Mouse (Mus musculus) lung, postnatal 36 days (tissue): Measurements from ENCODE around the gene Alyref.

Experiments
- DNase-seq: peaks from one replicate; pipeline ENCODE4 v3.0.0; 2022; ENCODE audit warnings: mixed read lengths

Alyref gene

DNA sequence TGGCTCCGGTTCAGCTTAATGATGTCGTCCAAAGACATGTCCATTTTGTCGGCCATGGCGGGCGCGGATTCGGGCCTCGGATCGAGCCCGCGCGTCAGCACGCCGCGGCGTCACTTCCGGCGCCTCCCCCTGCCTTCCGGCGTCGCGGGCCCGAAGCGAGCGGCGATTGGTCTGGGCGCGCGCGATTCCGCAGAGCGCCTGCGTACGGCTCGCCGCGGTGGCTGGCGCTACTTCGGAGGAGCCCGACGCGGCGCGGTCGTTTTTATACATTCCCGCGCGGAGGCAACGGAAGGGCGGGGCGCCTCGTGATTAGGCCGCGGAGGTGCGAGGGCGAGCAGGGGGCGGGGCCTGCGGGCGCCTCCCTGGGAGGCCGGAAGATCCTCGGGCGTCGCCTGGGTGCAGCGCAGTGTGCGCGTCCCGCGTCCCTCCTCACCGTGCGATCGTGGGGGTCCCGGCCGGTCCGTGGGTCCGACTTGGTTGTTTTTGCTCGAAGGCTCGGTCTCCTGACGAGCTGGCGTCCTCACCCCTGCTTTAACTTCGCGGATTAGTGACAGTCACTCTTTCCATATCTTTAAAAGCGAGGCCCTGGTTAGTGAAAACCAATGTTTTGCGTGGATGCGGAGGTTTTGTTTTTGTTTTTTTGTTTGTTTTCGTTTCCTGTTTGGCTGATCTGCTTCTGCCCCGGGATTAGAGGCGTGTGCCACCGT lies at the start of gene Alyref, which contains the start of gene Anapc11:
TSS of gene Alyref (minus strand) at position 83 of the 707 bp plus-strand sequence.
TSS of gene Anapc11 (plus strand) at position 139 of the 707 bp plus-strand sequence.
- peak; percentile 95 for DNase-seq

DNA sequence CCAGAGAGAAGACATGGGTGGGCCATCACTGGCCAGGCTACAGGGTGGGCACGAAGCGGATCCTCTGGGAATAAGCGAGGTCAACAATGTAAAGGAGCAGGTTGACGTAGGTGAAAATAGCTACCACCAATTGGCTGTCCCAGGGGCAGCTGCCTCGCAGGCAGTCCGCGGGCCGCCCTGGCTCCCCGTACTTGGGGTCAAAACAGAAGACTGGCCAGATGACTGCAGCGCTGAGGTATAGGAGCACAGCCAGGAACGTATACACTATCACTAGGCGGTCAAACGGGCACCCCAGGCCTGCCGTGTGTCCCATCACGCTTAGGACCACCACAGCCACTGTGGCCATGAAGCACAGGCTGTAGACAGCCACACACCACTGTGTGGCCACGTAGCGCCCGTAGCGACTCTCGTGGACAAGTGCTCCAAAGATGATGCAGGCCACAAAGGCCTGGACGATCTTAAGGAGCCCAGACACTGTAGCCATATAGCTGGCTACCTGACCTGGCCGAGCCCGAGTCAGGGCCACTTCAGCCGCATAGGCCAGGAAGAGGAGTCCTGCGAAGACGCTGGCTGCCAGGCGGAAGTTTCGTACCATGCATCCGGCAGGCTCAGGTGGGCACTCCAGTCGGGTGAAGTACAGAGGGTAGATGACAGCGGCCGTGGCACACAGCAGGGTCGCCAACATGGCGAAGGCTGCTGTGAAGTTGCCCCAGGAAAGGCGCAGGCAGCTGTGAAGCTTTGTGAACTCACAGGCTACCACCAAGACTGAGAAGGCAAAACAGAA lies 49.1 kb upstream of the Alyref start:
- DNase-seq = no peak

DNA sequence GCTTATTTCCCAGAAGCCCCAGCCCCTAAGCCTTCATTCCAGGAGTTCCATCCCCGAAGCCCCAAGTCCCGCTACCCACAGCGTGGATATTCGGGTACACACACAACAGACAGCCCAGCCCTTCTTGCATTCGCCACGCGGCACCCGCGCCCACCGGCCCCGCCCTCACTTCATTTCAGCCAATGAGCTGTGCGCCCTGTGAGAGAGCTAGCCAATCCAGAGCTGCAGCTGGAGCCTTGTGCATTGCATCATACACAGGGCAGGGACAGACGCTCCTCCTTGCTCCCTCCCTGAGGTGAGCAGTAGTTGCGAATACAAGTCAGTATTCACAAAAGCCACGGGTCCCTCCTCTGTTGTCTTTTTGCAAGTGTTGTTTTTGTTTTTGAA lies 45.4 kb upstream of the Alyref start, which contains the start of gene Pycr1:
TSS of gene Pycr1 (minus strand) at position 169 of the 387 bp plus-strand sequence.
- DNase-seq = peak; percentile 98

DNA sequence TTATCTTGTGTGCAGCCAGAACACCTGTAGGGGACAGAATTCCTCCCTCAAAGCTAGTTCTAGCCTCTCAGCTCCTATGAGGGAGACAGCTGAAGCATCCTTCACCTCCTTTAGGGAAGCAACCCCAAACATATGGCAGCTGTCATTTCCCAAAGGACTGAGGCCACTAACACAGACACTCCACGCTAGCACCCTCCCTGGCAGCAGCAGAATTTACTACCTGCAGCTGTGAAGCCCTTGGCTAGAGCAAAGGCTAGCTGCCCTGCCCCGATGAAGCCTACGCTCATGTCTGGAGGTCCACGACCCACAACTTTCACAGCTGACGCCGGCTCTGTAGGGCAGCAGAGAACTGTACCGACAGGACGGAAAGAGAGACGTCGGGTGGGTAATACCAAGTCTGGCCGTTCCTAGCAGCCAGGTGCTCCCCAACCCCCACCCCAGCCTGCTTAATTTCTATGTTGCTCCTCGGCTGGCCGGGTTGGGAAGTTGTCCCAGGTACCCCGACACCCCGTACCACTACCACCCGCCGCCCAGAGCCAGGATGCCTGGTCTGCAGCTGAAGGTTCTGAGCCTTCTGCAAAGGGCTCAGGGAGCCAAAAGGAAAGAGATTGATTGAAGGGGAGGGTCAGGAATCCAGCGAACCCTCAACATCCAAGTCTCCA lies 44.9 kb upstream of the Alyref start:
- no peak for DNase-seq

DNA sequence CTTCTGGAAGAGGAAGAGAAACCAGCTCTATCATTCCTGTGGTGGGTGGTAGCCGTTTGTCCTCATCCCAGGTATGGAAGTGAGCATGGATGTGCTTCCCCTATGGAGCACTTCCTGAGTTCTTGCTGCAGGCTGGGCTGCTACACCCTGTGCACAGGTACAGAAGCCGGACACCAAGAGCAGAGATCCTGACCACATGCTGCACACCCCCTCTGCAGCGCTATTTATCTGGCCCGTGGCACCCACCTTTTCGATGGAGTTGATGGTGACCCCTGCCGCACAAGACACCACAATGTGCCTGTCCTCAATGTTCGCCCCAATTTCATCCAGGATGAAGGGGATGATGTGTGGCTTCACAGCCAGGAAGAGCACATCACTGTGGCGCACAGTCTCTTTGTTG lies 43.7 kb upstream of the Alyref start:
- no peak for DNase-seq

GRCm38 (mm10) chr11:120641255-120641654 lies 43.1 kb upstream of the Alyref start:
- DNase-seq = no peak

- DNase-seq = no peak
Measured at GRCm38 (mm10) chr11:120634810-120635209, 36.6 kb upstream of the Alyref start.

- DNase-seq = peak; percentile 97
Measured at GRCm38 (mm10) chr11:120633520-120634343, 35.6 kb upstream of the Alyref start, which contains the start of gene Mafg. Gene Mafg (minus strand): TSS chr11:120633600.

GRCm38 (mm10) chr11:120632559-120633519 lies 34.7 kb upstream of the Alyref start:
- peak; percentile 80 for DNase-seq

DNA sequence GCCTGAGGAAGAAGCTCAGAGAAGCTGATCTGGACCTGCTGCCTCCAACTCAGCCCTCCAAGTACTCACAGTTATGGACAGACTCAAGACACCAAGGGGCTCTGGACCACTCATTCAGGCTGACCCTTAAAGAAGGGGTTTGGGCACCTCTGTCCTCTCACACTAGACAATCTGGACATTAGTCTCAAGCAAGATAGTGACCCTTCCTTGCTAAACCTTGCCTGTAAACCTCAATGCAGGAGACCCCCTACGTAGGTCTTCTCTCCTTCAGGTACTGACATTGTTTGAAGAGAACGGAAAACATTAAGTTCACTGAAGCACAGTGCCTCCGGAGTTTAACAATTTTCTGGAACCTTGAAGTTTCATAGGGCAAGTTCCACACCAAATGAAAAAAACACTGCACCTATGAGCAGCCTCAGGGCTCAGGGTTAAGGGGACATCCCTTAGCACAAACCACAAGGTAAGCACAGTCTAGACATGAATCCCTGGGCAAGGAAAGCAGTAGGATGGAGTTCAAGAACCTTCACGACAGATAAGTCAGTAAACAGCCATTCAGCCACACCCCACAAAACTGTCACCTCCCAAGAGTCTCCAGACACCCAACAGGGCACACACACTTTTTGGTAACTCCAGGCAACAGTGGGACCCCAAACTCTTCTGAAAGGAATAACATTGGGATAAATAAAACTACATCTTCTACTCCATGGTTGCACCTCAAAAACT lies 33.7 kb upstream of the Alyref start:
- no peak for DNase-seq

DNA sequence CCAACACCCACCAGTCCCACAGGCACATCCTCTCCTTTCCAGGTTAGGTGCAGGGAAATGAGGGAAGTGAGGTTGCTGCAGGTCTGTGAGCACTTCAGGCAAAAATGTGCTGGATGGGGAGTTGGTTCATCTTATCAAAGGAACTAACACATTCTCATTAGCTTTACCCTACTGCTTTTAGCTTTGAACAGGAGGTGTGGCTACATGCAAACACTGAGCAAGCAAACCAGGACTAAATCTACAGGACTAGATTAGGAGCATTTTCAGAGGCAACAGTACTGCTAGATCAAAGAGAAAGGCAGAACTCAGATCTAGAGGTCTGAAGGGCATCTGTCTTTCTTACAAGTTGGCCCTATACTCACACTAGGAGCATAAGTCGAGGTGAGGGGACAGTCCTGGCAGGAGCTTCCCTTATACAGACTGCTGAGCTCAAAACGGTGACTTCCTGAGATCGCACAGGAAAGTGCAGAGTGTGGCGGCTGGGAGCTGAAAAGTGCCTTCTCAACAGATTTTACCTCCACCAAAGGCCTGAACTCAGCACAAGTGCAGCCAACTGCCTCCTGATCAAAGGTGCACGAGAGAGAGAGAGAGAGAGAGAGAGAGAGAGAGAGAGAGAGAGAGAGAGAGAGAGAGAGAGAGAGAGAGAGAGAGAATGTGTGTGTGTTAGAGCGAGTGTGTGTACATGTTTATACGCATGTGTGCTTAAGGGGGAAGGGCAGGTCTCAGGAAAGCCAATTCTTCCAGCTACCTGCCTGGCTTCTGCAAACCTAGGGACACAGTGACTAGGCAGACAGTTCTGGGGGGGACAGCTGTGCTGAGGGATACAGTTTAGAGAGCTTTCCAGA lies 32.9 kb upstream of the Alyref start:
- DNase-seq = no peak

GRCm38 (mm10) chr11:120630401-120630871 lies 32.3 kb upstream of the Alyref start:
- peak; percentile 79 for DNase-seq

DNA sequence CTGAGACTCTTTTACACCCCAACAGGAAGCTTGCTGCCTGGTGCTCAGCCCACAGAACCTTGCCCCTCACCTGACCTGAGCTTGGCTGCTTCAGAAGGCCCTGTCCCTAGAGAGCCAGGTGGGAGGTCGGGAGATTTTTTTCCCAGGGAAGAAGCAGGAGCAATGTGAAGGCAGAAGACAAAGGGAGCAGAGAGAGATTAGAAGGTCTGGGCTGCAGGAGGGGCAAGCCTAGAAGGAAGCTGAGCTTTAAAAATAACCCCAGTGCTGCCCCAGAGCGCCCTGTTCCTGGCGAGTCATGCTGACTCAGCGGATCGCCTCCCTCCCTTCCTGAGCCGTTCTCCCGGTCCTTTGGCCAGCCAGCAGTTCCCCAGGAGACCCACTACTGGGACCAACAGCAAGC lies 31.7 kb upstream of the Alyref start:
- DNase-seq = peak; percentile 43

- peak; percentile 46 for DNase-seq
Measured at GRCm38 (mm10) chr11:120629341-120629730, 31.2 kb upstream of the Alyref start.

DNA sequence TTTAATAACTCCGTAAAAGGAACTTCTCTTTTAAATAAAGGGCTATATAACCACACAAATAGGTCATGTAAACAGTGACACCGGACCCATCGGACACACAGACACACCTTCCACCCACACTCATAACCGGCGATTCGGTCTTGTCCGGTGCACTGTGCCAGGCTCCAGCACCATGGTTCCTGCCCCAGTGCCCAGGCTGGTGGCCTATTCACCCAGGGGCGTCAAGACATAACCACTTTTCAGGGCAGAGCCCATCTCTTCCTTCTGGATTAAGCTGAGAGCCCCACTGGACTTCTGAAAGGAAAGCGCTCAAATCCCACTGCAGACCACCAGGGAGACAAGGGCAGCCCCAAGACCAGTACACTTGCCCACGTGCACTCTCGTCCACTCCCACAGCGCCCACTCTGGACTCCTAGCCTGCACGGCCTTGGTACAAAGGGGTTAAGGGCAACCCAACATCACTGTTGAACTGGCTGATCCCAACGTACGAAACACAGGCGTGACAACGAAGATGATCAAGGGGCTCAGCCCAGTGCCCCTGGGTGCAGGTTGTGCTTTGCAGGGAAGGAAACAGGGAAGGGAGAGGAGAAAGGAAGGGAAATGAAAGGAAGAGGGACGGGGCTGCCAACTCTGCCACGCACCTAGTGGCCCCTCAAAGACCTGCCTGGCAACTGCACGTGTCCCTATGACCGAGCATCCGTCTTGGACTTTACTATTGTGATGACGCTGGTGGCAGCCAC lies 30.6 kb upstream of the Alyref start:
- no peak for DNase-seq

GRCm38 (mm10) chr11:120627468-120628300 lies 29.5 kb upstream of the Alyref start:
- peak; percentile 49 for DNase-seq

GRCm38 (mm10) chr11:120626785-120627467 lies 28.8 kb upstream of the Alyref start:
- no peak for DNase-seq
